Mouse (Mus musculus) liver, adult 2 months (tissue): ENCODE results near the gene Smc1b.

Experiments
- CTCF ChIP-seq: fragments of 200-500 bp; IDR thresholded peaks from 2 replicates; pipeline ENCODE4 v1.5.1; 2011; ENCODE audit warnings: low read depth, low read length, control low read depth
- POLR2A ChIP-seq: fragments of 200-500 bp; IDR thresholded peaks from 2 replicates; pipeline ENCODE4 v1.6.1; 2011; ENCODE audit warnings: low read length, control low read depth; ENCODE audit not compliant: insufficient read depth; ENCODE audit errors: extremely low read depth

DNA sequence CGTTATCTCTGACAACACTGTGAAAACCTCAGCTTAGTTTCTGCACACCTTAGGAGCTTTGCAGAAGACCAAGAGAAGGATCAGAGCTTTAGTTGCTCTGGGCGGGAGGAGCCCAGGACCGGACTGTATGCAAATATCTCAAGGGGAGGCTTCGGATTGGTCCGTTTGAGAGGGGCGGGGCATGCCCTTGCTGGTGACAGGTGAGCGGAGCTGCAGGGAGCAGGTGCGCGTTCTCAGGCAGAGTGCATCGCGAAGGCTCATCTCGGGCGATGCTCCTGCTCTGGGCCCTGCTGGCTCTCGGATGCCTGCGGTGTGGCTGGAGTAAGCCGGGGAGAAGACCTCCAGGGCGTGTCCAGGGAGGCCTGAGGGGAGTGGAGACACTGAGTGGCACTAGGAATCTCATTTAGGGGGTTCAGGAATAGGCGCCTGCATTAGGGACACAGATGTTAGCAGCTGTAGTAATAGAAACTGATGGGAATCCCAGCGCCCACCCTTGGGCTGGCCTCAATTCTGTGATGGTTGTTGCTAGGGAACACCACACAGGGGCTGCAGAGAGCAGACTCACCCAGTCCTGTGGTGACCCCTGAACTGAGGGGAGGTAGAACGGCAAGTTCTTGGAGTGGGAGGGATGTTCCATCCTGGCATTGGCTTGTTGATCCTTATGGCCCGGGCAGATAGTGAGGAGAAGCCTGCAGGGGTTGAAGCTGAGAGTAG lies 114.7 kb downstream of the Smc1b start, which contains the start of gene Upk3a:
- TF ChIP-seq CTCF (no peak), POLR2A (no peak)
